Mouse (Mus musculus) ES-E14 (cell line): ENCODE measurements at regions not wholly inside any gene's neighbourhood (a gene's known extent, or its start where the extent isn't known, plus 50 kb on each side); places are given as distances from the start of the nearest gene placed in this dataset.

ENCODE experiments used
- DNase-seq: peaks from one replicate; pipeline ENCODE4 v3.0.0-alpha.2; 2013; ENCODE audit warnings: low read depth, low spot score
- H3K27ac ChIP-seq: 2 replicates; pipeline ENCODE4 v1.5.1; 2012; ENCODE audit warnings: low read depth, mild to moderate bottlenecking, low read length, moderate library complexity, mixed read lengths; ENCODE audit not compliant: poor library complexity, insufficient read depth, severe bottlenecking
- H3K36me3 ChIP-seq: 2 replicates; pipeline ENCODE4 v1.6.1; 2012; ENCODE audit warnings: mild to moderate bottlenecking, low read length, moderate library complexity, mixed read lengths; ENCODE audit not compliant: control insufficient read depth, poor library complexity, insufficient read depth, severe bottlenecking
- H3K4me1 ChIP-seq, 2 experiments: fragments of 150-350 bp in 1 of 2; sonication (generic) in 1 of 2; 2 replicates each; pipeline ENCODE4 v1.6.1; 2012; ENCODE audit warnings: low read length in 2 of 2, mild to moderate bottlenecking in 1 of 2, mixed read lengths in 1 of 2; ENCODE audit not compliant: control insufficient read depth in 2 of 2, insufficient read depth in 2 of 2, poor library complexity in 1 of 2
- H3K4me3 ChIP-seq, 2 experiments: fragments of 150-350 bp in 1 of 2; sonication (generic) in 1 of 2; 2 replicates each; pipeline ENCODE4 v1.5.1; 2012; ENCODE audit warnings: low read length in 2 of 2, low read depth in 1 of 2, mild to moderate bottlenecking in 1 of 2, mixed read lengths in 1 of 2; ENCODE audit not compliant: insufficient read depth in 1 of 2, poor library complexity in 1 of 2, severe bottlenecking in 1 of 2
- H3K9ac ChIP-seq: 2 replicates; pipeline ENCODE4 v1.6.1; 2012; ENCODE audit warnings: low read depth, mild to moderate bottlenecking, low read length, mixed read lengths; ENCODE audit not compliant: poor library complexity, insufficient read depth, severe bottlenecking
- H3K9me3 ChIP-seq: fragments of 150-350 bp; sonication (generic); 2 replicates; pipeline ENCODE4 v1.6.1; 2012; ENCODE audit warnings: low read depth, mild to moderate bottlenecking, low read length; ENCODE audit not compliant: control insufficient read depth, insufficient read depth
- CHD2 ChIP-seq: IDR thresholded peaks from 2 replicates; pipeline ENCODE4 v1.6.1; 2014; ENCODE audit warnings: mild to moderate bottlenecking, low read depth, low read length, inconsistent platforms
- HCFC1 ChIP-seq: IDR thresholded peaks from 2 replicates; pipeline ENCODE4 v1.6.1; 2012; ENCODE audit warnings: low read length, inconsistent platforms, borderline replicate concordance; ENCODE audit not compliant: insufficient read depth
- MAFK ChIP-seq: IDR thresholded peaks from 2 replicates; pipeline ENCODE4 v1.6.1; 2014; ENCODE audit warnings: mild to moderate bottlenecking, low read depth, low read length, inconsistent platforms; ENCODE audit not compliant: insufficient read depth
- ZC3H11A ChIP-seq: IDR thresholded peaks from 2 replicates; pipeline ENCODE4 v1.6.1; 2012; ENCODE audit warnings: low read depth, mild to moderate bottlenecking, inconsistent platforms, low read length, borderline replicate concordance
- ZNF384 ChIP-seq: IDR thresholded peaks from 2 replicates; pipeline ENCODE4 v1.6.1; 2012; ENCODE audit warnings: low read depth, low read length, inconsistent platforms
- in situ Hi-C, 2 experiments: fragments of 600-800 bp; cut with MboI; formaldehyde crosslinking; loops; one replicate each; pipeline ENCODE4 v1.15.1; 2025; ENCODE audit warnings: low sequenced_read_pairs in 2 of 2, inconsistent platforms in 1 of 2; ENCODE audit not compliant: unreplicated experiment in 2 of 2

GRCm38 (mm10) chr17:84104242-84104641 lies 83.5 kb downstream of the Zfp36l2 start:
- in situ Hi-C loops = no loop called here
- Histone ChIP-seq H3K4me3 (no peak overlapping the region), H3K36me3 (no peaks in the 10 kb centered on the region), H3K27ac (no peak overlapping the region), H3K4me1 (no peaks in the 10 kb centered on the region), H3K9ac (no peak overlapping the region), H3K9me3 (no peaks in the 10 kb centered on the region)
- DNase-seq = no peak
- no peak for TF ChIP-seq CHD2
- no peak for TF ChIP-seq ZNF384
- TF ChIP-seq HCFC1 = no peak
- no peak for TF ChIP-seq ZC3H11A
- TF ChIP-seq MAFK = no peak

- no peak for TF ChIP-seq ZNF384
- TF ChIP-seq ZC3H11A = no peak
- no peak for TF ChIP-seq HCFC1
- TF ChIP-seq CHD2 = no peak
- no peak for TF ChIP-seq MAFK
- Histone ChIP-seq H3K4me1 (no peaks in the 10 kb centered on the region), H3K36me3 (no peaks in the 10 kb centered on the region), H3K9me3 (no peaks in the 10 kb centered on the region), H3K9ac (no peak overlapping the region), H3K4me3 (no peak overlapping the region), H3K27ac (no peak overlapping the region)
- in situ Hi-C loops = no loop called here
- no peak for DNase-seq
Measured at GRCm38 (mm10) chr17:84103344-84103743, 84.4 kb downstream of the Zfp36l2 start.

GRCm38 (mm10) chr17:84101652-84102051 lies 86.1 kb downstream of the Zfp36l2 start:
- TF ChIP-seq ZC3H11A (no peak), HCFC1 (no peak), ZNF384 (no peak), MAFK (no peak), CHD2 (no peak)
- no peaks in the 10 kb centered on the region for H3K9me3 ChIP-seq
- no peaks in the 10 kb centered on the region for H3K36me3 ChIP-seq
- no peak overlapping the region for H3K27ac ChIP-seq
- no peak overlapping the region for H3K9ac ChIP-seq
- H3K4me3 ChIP-seq = no peak overlapping the region
- in situ Hi-C loops = no loop called here
- H3K4me1 ChIP-seq = peaks cover 0 to 3% of the 10 kb centered on the region in 2 experiments; a peak in 1 of 4 replicates
- DNase-seq = no peak

GRCm38 (mm10) chr17:84100523-84100922 lies 87.2 kb downstream of the Zfp36l2 start:
- H3K4me1 ChIP-seq = peaks cover 0 to 6% of the 10 kb centered on the region in 2 experiments; a peak in 2 of 4 replicates

GRCm38 (mm10) chr17:84099737-84100136 lies 88.0 kb downstream of the Zfp36l2 start:
- no peak overlapping the region for H3K27ac ChIP-seq
- no peak overlapping the region for H3K4me3 ChIP-seq
- DNase-seq = no peak
- TF ChIP-seq MAFK = no peak
- no peak for TF ChIP-seq ZNF384
- H3K9ac ChIP-seq = no peak overlapping the region
- H3K9me3 ChIP-seq = no peaks in the 10 kb centered on the region
- in situ Hi-C loops = no loop called here
- H3K36me3 ChIP-seq = no peaks in the 10 kb centered on the region
- H3K4me1 ChIP-seq = peaks cover 0 to 6% of the 10 kb centered on the region in 2 experiments; a peak in 2 of 4 replicates

More at GRCm38 (mm10) chr17:84100523-84100922, 87.2 kb downstream of the Zfp36l2 start:
- H3K9me3 ChIP-seq = no peaks in the 10 kb centered on the region
- no peak overlapping the region for H3K9ac ChIP-seq
- no peaks in the 10 kb centered on the region for H3K36me3 ChIP-seq
- no peak for DNase-seq
- H3K27ac ChIP-seq = no peak overlapping the region
- in situ Hi-C loops = no loop called here
- TF ChIP-seq ZC3H11A (no peak), CHD2 (no peak), MAFK (no peak), HCFC1 (no peak), ZNF384 (no peak)
- H3K4me3 ChIP-seq = no peak overlapping the region
